Mouse (Mus musculus): ENCODE results near the gene Gm49325. TPM values are rescaled to one million over a fixed set of nuclear protein-coding genes. Genes with fewer than 3 reads are reported as not detected.
A peak's percentile ranks its signal among the peaks of the same experiment; 100 is the strongest.

Gene Gm49325
- polyA plus RNA-seq, 1 experiment from 2014 or later: not detected

DNA sequence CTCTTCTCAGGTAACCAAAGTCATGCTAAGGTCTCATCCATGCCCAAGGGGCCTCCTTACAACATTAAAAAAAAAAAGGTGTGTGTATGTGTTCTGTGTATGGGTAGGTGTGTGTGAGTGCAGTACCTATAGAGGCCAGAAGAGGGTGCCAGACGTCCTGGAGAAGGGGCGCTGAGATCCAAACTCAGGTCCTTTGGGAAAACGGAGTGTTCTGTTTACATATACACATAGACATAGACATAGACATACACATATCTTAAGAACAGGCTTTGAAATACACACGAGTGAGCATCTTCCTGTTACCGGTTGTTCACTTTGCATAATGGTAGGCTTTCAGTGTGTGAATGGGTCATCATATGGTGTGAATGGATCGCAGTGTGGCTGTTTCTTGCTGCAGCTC lies 1.9 kb upstream of the Gm49325 start:
- 0 out of 2 replicates have a peak, but pooled peaks cover 3% of the 10 kb centered on the region for H3K9me3 ChIP-seq (ENCODE audit: control insufficient read depth, low read length)
- no peak for ATAC-seq
- H3K27me3 ChIP-seq (replicated peaks; ENCODE audit: control insufficient read depth, insufficient read depth, low read length): no peaks in the 10 kb centered on the region
- peaks cover 7% of the 10 kb centered on the region; the same call in 1 of the 2 replicates for H3K4me1 ChIP-seq (ENCODE audit: control insufficient read depth, insufficient read depth, low read length)
- H3K36me3 ChIP-seq (ENCODE audit: control insufficient read depth, insufficient read depth, low read length): 0 out of 2 replicates have a peak, but pooled peaks cover 3% of the 10 kb centered on the region
- H3K9ac ChIP-seq (ENCODE audit: low read depth, low read length): no peak overlapping the region
- 90% methylated on average over 6 of the region's 6 CpGs for WGBS
- no peak overlapping the region for H3K27ac ChIP-seq (ENCODE audit: low read length)
- no peak overlapping the region for H3K4me3 ChIP-seq (ENCODE audit: low read length)
- H3K4me2 ChIP-seq (ENCODE audit: low read depth, low read length): no peak overlapping the region

- ATAC-seq: no peak
- peak overlapping the region; percentile 97; the same call in 1 of the 2 replicates for H3K27ac ChIP-seq (ENCODE audit: low read length)
- 73% methylated on average over 5 of the region's 5 CpGs for WGBS
Observed at GRCm38 (mm10) chr10:77604958-77605357, 1.0 kb upstream of the Gm49325 start.

DNA sequence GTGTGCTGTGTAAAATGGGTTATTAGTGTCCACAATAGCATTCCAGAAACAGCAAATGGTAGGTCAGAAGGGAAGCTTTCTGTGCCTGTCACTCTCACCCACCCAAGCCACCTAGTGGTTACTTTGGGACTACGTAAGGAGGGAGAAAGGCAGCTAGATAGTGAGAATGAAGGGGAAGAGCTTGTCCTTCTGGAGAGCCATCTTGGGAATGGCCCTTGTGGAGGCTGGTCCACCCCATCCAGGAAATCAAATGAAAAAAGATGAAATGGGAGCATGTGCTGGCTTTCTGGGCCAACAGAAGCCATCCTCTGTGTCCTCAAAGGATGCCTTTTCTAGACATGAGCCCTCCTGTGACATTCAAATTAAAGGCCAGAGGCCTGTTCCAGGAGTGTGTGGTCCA lies 629 bp upstream of the Gm49325 start:
- ATAC-seq: peak; percentile 30
- whole genome bisulfite sequencing: 16% methylated on average over 1 of the region's 1 CpGs
- H3K4me1 ChIP-seq (ENCODE audit: control insufficient read depth, insufficient read depth, low read length): peaks cover 7% of the 10 kb centered on the region; the same call in 1 of the 2 replicates
- H3K4me3 ChIP-seq (ENCODE audit: low read length): peak overlapping the region; percentile 79
- H3K36me3 ChIP-seq (ENCODE audit: control insufficient read depth, insufficient read depth, low read length): peaks cover 4% of the 10 kb centered on the region; the same call in 1 of the 2 replicates
- H3K27ac ChIP-seq (ENCODE audit: low read length): peak overlapping the region; percentile 97
- no peaks in the 10 kb centered on the region for H3K27me3 ChIP-seq (replicated peaks; ENCODE audit: control insufficient read depth, insufficient read depth, low read length)
- peak overlapping the region; percentile 94; the same call in 1 of the 2 replicates for H3K4me2 ChIP-seq (ENCODE audit: low read depth, low read length)
- 0 out of 2 replicates have a peak, but pooled peaks cover 3% of the 10 kb centered on the region for H3K9me3 ChIP-seq (ENCODE audit: control insufficient read depth, low read length)
- peak overlapping the region; percentile 85; the same call in 1 of the 2 replicates for H3K9ac ChIP-seq (ENCODE audit: low read depth, low read length)

More at GRCm38 (mm10) chr10:77604958-77605357, 1.0 kb upstream of the Gm49325 start:
- Histone ChIP-seq H3K9ac (ENCODE audit: low read depth, low read length) (no peak overlapping the region), H3K4me1 (ENCODE audit: control insufficient read depth, insufficient read depth, low read length) (peaks cover 7% of the 10 kb centered on the region; the same call in 1 of the 2 replicates), H3K4me2 (ENCODE audit: low read depth, low read length) (no peak overlapping the region), H3K4me3 (ENCODE audit: low read length) (no peak overlapping the region), H3K36me3 (ENCODE audit: control insufficient read depth, insufficient read depth, low read length) (0 out of 2 replicates have a peak, but pooled peaks cover 1% of the 10 kb centered on the region), H3K27me3 (replicated peaks; ENCODE audit: control insufficient read depth, insufficient read depth, low read length) (no peaks in the 10 kb centered on the region), H3K9me3 (ENCODE audit: control insufficient read depth, low read length) (0 out of 2 replicates have a peak, but pooled peaks cover 3% of the 10 kb centered on the region)

DNA sequence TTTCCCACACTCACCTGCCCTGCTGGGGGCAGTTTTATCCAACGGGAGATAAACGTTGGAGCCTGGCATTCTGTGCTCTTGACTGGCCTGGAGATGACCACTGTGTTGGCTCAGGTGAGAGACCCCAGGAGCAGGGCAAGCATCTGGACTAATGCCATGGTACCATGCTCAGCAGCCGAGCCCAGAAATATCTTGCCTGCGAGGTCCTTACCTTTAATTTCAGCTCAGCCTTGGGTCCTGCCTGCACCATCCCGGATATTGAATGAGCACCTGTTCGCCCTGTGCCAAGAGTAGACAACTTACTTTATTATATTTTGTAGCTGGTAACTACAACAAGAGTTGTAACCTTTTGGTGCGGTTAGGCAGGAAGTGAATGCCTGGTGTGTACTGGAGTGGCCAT lies 858 bp downstream of the Gm49325 start:
- Histone ChIP-seq H3K4me3 (ENCODE audit: low read length) (peak overlapping the region; percentile 79), H3K27me3 (replicated peaks; ENCODE audit: control insufficient read depth, insufficient read depth, low read length) (no peaks in the 10 kb centered on the region), H3K4me2 (ENCODE audit: low read depth, low read length) (peak overlapping the region; percentile 94), H3K27ac (ENCODE audit: low read length) (peak overlapping the region; percentile 97), H3K4me1 (ENCODE audit: control insufficient read depth, insufficient read depth, low read length) (peaks cover 7% of the 10 kb centered on the region; the same call in 1 of the 2 replicates), H3K9me3 (ENCODE audit: control insufficient read depth, low read length) (0 out of 2 replicates have a peak, but pooled peaks cover 3% of the 10 kb centered on the region), H3K9ac (ENCODE audit: low read depth, low read length) (peak overlapping the region; percentile 85), H3K36me3 (ENCODE audit: control insufficient read depth, insufficient read depth, low read length) (peaks cover 11% of the 10 kb centered on the region)
- ATAC-seq: peak; percentile 34
- 27% methylated on average over 7 of the region's 7 CpGs for WGBS

- Histone ChIP-seq H3K27me3 (replicated peaks; ENCODE audit: control insufficient read depth, insufficient read depth, low read length) (no peaks in the 10 kb centered on the region), H3K9me3 (ENCODE audit: control insufficient read depth, low read length) (0 out of 2 replicates have a peak, but pooled peaks cover 3% of the 10 kb centered on the region), H3K36me3 (ENCODE audit: control insufficient read depth, insufficient read depth, low read length) (peaks cover 11% of the 10 kb centered on the region), H3K27ac (ENCODE audit: low read length) (no peak overlapping the region), H3K9ac (ENCODE audit: low read depth, low read length) (peak overlapping the region; percentile 85), H3K4me3 (ENCODE audit: low read length) (peak overlapping the region; percentile 79), H3K4me2 (ENCODE audit: low read depth, low read length) (peak overlapping the region; percentile 94), H3K4me1 (ENCODE audit: control insufficient read depth, insufficient read depth, low read length) (peaks cover 7% of the 10 kb centered on the region)
- no peak for ATAC-seq
- 67% methylated on average over 5 of the region's 5 CpGs for WGBS
Observed at GRCm38 (mm10) chr10:77607441-77607840, 1.4 kb downstream of the Gm49325 start.

DNA sequence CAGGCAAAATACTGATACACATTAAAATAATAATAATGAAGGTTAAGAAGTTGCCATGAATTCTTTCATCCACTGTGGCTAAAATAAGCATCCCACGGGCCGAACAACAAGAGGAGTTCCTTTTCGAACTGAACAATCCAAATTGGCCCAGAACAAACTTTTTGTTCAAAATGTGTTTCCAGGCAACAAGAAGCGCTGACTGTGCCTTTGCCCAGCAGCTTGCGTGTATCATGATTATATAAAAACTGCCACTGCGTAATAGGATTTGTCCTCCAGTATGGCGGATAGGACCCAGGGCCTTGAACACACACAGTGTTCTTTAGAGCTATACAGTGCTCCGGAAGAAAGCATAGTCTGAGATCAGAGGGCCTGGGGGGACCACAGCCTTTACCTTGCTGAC lies 2.6 kb downstream of the Gm49325 start:
- Histone ChIP-seq H3K9me3 (ENCODE audit: control insufficient read depth, low read length) (0 out of 2 replicates have a peak, but pooled peaks cover 3% of the 10 kb centered on the region), H3K4me1 (ENCODE audit: control insufficient read depth, insufficient read depth, low read length) (peaks cover 16% of the 10 kb centered on the region), H3K36me3 (ENCODE audit: control insufficient read depth, insufficient read depth, low read length) (peaks cover 11% of the 10 kb centered on the region), H3K4me2 (ENCODE audit: low read depth, low read length) (no peak overlapping the region), H3K9ac (ENCODE audit: low read depth, low read length) (no peak overlapping the region), H3K27ac (ENCODE audit: low read length) (no peak overlapping the region), H3K4me3 (ENCODE audit: low read length) (no peak overlapping the region), H3K27me3 (replicated peaks; ENCODE audit: control insufficient read depth, insufficient read depth, low read length) (no peaks in the 10 kb centered on the region)
- ATAC-seq: no peak
- 93% methylated on average over 8 of the region's 8 CpGs for WGBS

DNA sequence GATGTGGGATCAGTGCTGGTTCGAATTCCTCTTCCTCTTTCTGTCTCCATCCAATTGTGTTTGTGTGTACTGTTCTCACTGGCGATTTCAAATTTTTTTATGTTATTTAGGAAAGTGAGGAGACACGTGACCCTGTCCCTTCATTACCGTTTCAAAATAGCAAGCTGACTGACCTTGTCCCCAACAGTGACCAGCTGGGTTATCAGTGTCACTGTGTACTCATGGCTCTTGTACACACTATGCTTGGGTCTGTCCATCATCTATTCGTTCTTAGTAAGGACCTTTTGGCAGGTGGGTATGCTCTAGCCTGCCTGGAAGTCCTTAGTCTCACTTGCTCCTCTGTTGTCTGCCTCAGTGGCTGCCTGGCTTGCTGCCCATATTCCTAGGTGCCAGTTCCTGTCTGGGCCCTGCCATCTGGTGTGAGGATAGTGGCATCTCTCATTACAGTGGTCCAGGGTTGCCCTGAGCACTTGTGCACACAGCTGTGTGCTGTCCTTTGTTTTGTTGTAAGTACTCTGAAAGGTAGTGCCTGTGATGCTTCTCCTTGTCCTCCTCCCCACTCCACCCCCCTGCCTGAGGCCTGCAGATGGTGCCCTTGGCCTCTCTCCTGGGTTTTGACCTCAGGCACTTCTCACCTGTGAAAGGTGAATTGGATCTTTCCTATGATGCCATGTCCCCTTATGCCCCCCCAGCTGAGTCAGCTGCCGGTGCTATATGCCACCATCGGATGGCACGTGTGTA lies 4.4 kb downstream of the Gm49325 start:
- Histone ChIP-seq H3K27me3 (replicated peaks; ENCODE audit: control insufficient read depth, insufficient read depth, low read length) (no peaks in the 10 kb centered on the region), H3K9me3 (ENCODE audit: control insufficient read depth, low read length) (no peaks in the 10 kb centered on the region), H3K27ac (ENCODE audit: low read length) (no peak overlapping the region), H3K4me2 (ENCODE audit: low read depth, low read length) (no peak overlapping the region), H3K36me3 (ENCODE audit: control insufficient read depth, insufficient read depth, low read length) (peaks cover 19% of the 10 kb centered on the region), H3K4me1 (ENCODE audit: control insufficient read depth, insufficient read depth, low read length) (peaks cover 19% of the 10 kb centered on the region), H3K9ac (ENCODE audit: low read depth, low read length) (no peak overlapping the region), H3K4me3 (ENCODE audit: low read length) (no peak overlapping the region)
- ATAC-seq: no peak
- 82% methylated on average over 8 of the region's 8 CpGs for WGBS

GRCm38 (mm10) chr10:77613409-77613808 lies 7.4 kb downstream of the Gm49325 start:
- H3K9me3 ChIP-seq (ENCODE audit: control insufficient read depth, low read length): no peaks in the 10 kb centered on the region
- 64% methylated on average over 3 of the region's 3 CpGs for WGBS
- no peaks in the 10 kb centered on the region for H3K27me3 ChIP-seq (replicated peaks; ENCODE audit: control insufficient read depth, insufficient read depth, low read length)
- H3K4me1 ChIP-seq (ENCODE audit: control insufficient read depth, insufficient read depth, low read length): peaks cover 11% of the 10 kb centered on the region
- ATAC-seq: peak; percentile 90
- H3K4me3 ChIP-seq (ENCODE audit: low read length): no peak overlapping the region
- H3K4me2 ChIP-seq (ENCODE audit: low read depth, low read length): 0 out of 2 replicates have a peak overlapping the region, but pooled peaks have one; percentile 22
- peak overlapping the region; percentile 90 for H3K27ac ChIP-seq (ENCODE audit: low read length)
- peaks cover 30% of the 10 kb centered on the region for H3K36me3 ChIP-seq (ENCODE audit: control insufficient read depth, insufficient read depth, low read length)
- H3K9ac ChIP-seq (ENCODE audit: low read depth, low read length): 0 out of 2 replicates have a peak overlapping the region, but pooled peaks have one; percentile 40

DNA sequence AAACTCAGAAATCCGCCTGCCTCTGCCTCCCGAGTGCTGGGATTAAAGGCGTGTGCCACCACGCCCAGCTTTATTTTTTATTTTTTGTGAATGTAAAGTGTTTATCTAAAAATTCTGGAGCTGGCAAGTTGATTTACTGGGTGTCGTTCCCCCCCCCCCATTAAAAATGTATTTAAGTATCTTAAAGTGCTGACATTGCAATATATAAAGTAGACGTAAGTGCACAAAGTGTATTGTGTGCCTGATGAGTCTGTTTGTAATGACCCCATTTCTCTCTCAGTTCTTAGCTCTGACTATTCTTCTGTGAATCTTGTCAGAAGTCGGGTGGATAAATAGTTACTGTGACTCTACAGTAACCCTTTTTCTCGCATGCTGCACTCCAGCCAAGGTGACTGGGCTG lies 9.7 kb downstream of the Gm49325 start:
- no peaks in the 10 kb centered on the region for H3K27me3 ChIP-seq (replicated peaks; ENCODE audit: control insufficient read depth, insufficient read depth, low read length)
- no peak overlapping the region for H3K4me2 ChIP-seq (ENCODE audit: low read depth, low read length)
- H3K4me3 ChIP-seq (ENCODE audit: low read length): no peak overlapping the region
- H3K4me1 ChIP-seq (ENCODE audit: control insufficient read depth, insufficient read depth, low read length): peaks cover 11% of the 10 kb centered on the region
- WGBS: 92% methylated on average over 8 of the region's 8 CpGs
- no peak for ATAC-seq
- H3K36me3 ChIP-seq (ENCODE audit: control insufficient read depth, insufficient read depth, low read length): peaks cover 23% of the 10 kb centered on the region
- no peaks in the 10 kb centered on the region for H3K9me3 ChIP-seq (ENCODE audit: control insufficient read depth, low read length)
- H3K9ac ChIP-seq (ENCODE audit: low read depth, low read length): no peak overlapping the region
- no peak overlapping the region for H3K27ac ChIP-seq (ENCODE audit: low read length)

Data from intestine, embryonic 16.5 days (tissue).